Mouse (Mus musculus) CH12.LX (cell line): ENCODE measurements at regions not wholly inside any gene's neighbourhood (a gene's known extent, or its start where the extent isn't known, plus 50 kb on each side); places are given as distances from the start of the nearest gene placed in this dataset.

Experiments used
- DNase-seq: peaks from one replicate; pipeline ENCODE4 v3.0.0-alpha.2; 2013; ENCODE audit errors: extremely low read depth
- H3K27ac ChIP-seq: 2 replicates; pipeline ENCODE4 v1.5.1; 2012; ENCODE audit warnings: low read depth, mild to moderate bottlenecking, control low read depth, moderate library complexity; ENCODE audit not compliant: insufficient read depth
- H3K27me3 ChIP-seq: replicated peaks from 2 replicates; pipeline ENCODE3; 2012; ENCODE audit warnings: inconsistent platforms
- H3K36me3 ChIP-seq, 2 experiments: replicated peaks in 1 of 2; 2 replicates each; pipeline versions ENCODE3 to v1.6.1; 2012; ENCODE audit warnings: inconsistent platforms in 1 of 2, low read length in 1 of 2, mild to moderate bottlenecking in 1 of 2, mixed read lengths in 1 of 2, moderate library complexity in 1 of 2; ENCODE audit not compliant: control insufficient read depth in 1 of 2, insufficient read depth in 1 of 2
- H3K4me1 ChIP-seq, 2 experiments: 2 replicates each; pipeline ENCODE4 v1.6.1; 2012; ENCODE audit warnings: inconsistent platforms in 1 of 2, moderate library complexity in 1 of 2; ENCODE audit not compliant: insufficient read depth in 2 of 2, control insufficient read depth in 1 of 2
- H3K4me2 ChIP-seq: 2 replicates; pipeline ENCODE4 v1.6.1; 2012; ENCODE audit warnings: low read depth, mild to moderate bottlenecking, control low read depth; ENCODE audit not compliant: poor library complexity, insufficient read depth, severe bottlenecking
- H3K4me3 ChIP-seq, 3 experiments: fragments of 150-350 bp in 1 of 3; sonication (generic) in 1 of 3; replicated peaks in 1 of 3; 2 replicates each; pipeline versions ENCODE3 to v1.5.1; 2011 to 2012; ENCODE audit warnings: low read depth in 2 of 3, low read length in 2 of 3, mild to moderate bottlenecking in 2 of 3, moderate library complexity in 2 of 3, control low read depth in 1 of 3, improper control_type of control experiment in 1 of 3, inconsistent platforms in 1 of 3, mixed read lengths in 1 of 3; ENCODE audit not compliant: poor library complexity in 1 of 3
- H3K79me2 ChIP-seq: replicated peaks from 2 replicates; pipeline ENCODE4 v1.6.1; 2012; ENCODE audit warnings: mild to moderate bottlenecking, moderate library complexity; ENCODE audit not compliant: control insufficient read depth, poor library complexity, insufficient read depth, severe bottlenecking; ENCODE audit errors: extremely low read depth
- H3K9ac ChIP-seq: 2 replicates; pipeline ENCODE4 v1.6.1; 2012; ENCODE audit warnings: low read depth, mild to moderate bottlenecking, control low read depth, moderate library complexity; ENCODE audit not compliant: insufficient read depth
- H3K9me3 ChIP-seq: replicated peaks from 2 replicates; pipeline ENCODE3; 2012; ENCODE audit warnings: low read length, inconsistent platforms, mixed read lengths
- IRF4 ChIP-seq: IDR thresholded peaks from 2 replicates; pipeline ENCODE4 v1.6.1; 2014; ENCODE audit warnings: low read depth, mild to moderate bottlenecking, inconsistent platforms, low read length, improper control_type of control experiment
- SMC3 ChIP-seq: IDR thresholded peaks from 2 replicates; pipeline ENCODE4 v1.6.1; 2011; ENCODE audit warnings: low read depth, low read length, improper control_type of control experiment
- ZKSCAN1 ChIP-seq: IDR thresholded peaks from 2 replicates; pipeline ENCODE4 v1.6.1; 2012; ENCODE audit warnings: low read depth, inconsistent platforms, low read length, improper control_type of control experiment, borderline replicate concordance
- dilution Hi-C: fragments of 300-500 bp; cut with MboI; formaldehyde crosslinking; loops from 2 replicates; pipeline ENCODE4 v1.14.3; 2020; ENCODE audit warnings: low sequenced_read_pairs; ENCODE audit not compliant: extremely low pct_unique_long_range_greater_than_20kb, extremely low pct_ligation_motif_present
- in situ Hi-C: fragments of 300-500 bp; cut with MboI; formaldehyde crosslinking; loops from 3 replicates; pipeline ENCODE4 v1.14.3; 2019; ENCODE audit warnings: low sequenced_read_pairs, low pct_ligation_motif_present, low pct_unique_long_range_greater_than_20kb, mixed read lengths

- Histone ChIP-seq H3K27ac (no peak overlapping the region), H3K4me2 (no peak overlapping the region), H3K27me3 (peaks cover 3% of the 10 kb centered on the region), H3K36me3 (no peaks in the 10 kb centered on the region), H3K79me2 (no peaks in the 10 kb centered on the region), H3K4me1 (no peaks in the 10 kb centered on the region; a peak in 1 of 4 replicates), H3K4me3 (no peak overlapping the region), H3K9ac (no peak overlapping the region), H3K9me3 (no peaks in the 10 kb centered on the region)
- DNase-seq = no peak
- TF ChIP-seq IRF4 = no peak
- no peak for TF ChIP-seq SMC3
- no peak for TF ChIP-seq ZKSCAN1
- dilution Hi-C loops = no loop called here
- in situ Hi-C loops = no loop called here
These were observed 51.7 kb upstream of the Eif4g2 start for GRCm38 (mm10) chr7:111134496-111134895.
